Mouse (Mus musculus) myocyte (in vitro differentiated cells): ENCODE results near the gene Sh3pxd2a. TPM values are rescaled to one million over a fixed set of nuclear protein-coding genes. Genes with fewer than 3 reads are reported as not detected.

Experiments used
- H3K27me3 ChIP-seq: one replicate; pipeline ENCODE4 v1.6.1; 2011; ENCODE audit not compliant: control insufficient read depth, insufficient read depth, insufficient read length
- H3K36me3 ChIP-seq: one replicate; pipeline ENCODE4 v1.6.1; 2011; ENCODE audit not compliant: control insufficient read depth, insufficient read depth
- H3K4me2 ChIP-seq: one replicate; pipeline ENCODE4 v1.6.1; 2011; ENCODE audit warnings: low read depth, control low read depth
- H3K4me3 ChIP-seq: one replicate; pipeline ENCODE4 v1.5.1; 2011; ENCODE audit warnings: mild to moderate bottlenecking, control low read depth, moderate library complexity
- H3K79me2 ChIP-seq: one replicate; pipeline ENCODE4 v1.6.1; 2011; ENCODE audit not compliant: control insufficient read depth, insufficient read depth
- H3ac ChIP-seq: one replicate; pipeline ENCODE4 v1.6.1; 2011; ENCODE audit not compliant: control insufficient read depth, insufficient read length
- CEBPB ChIP-seq: IDR thresholded peaks from 2 replicates; pipeline ENCODE4 v1.6.1; 2011; ENCODE audit warnings: mild to moderate bottlenecking, moderate library complexity; ENCODE audit not compliant: poor library complexity, insufficient read depth, severe bottlenecking
- E2F4 ChIP-seq: IDR thresholded peaks from one replicate; pipeline ENCODE4 v1.6.1; 2011; ENCODE audit warnings: mild to moderate bottlenecking, control low read depth, moderate library complexity; ENCODE audit not compliant: insufficient read depth
- MAX ChIP-seq: IDR thresholded peaks from one replicate; pipeline ENCODE4 v1.6.1; 2011; ENCODE audit warnings: low read depth, mild to moderate bottlenecking, control low read depth
- MYOD1 ChIP-seq, 3 experiments: IDR thresholded peaks; one replicate each; pipeline ENCODE4 v1.6.1; 2011; ENCODE audit warnings: control low read depth in 2 of 3, low read depth in 2 of 3, mild to moderate bottlenecking in 2 of 3, moderate library complexity in 1 of 3; ENCODE audit not compliant: insufficient read length in 2 of 3, control insufficient read depth in 1 of 3
- MYOG ChIP-seq, 3 experiments: IDR thresholded peaks; one replicate each; pipeline ENCODE4 v1.6.1; 2011; ENCODE audit warnings: control low read depth in 2 of 3, low read depth in 2 of 3, mild to moderate bottlenecking in 2 of 3; ENCODE audit not compliant: insufficient read length in 2 of 3, control insufficient read depth in 1 of 3, insufficient read depth in 1 of 3
- POLR2A ChIP-seq: IDR thresholded peaks from one replicate; pipeline ENCODE4 v1.6.1; 2011; ENCODE audit warnings: low read depth, mild to moderate bottlenecking, control low read depth, moderate library complexity; ENCODE audit not compliant: insufficient read length
- POLR2AphosphoS2 ChIP-seq: IDR thresholded peaks from one replicate; pipeline ENCODE4 v1.6.1; 2011; ENCODE audit warnings: low read depth, control low read depth; ENCODE audit not compliant: insufficient read length
- REST ChIP-seq: IDR thresholded peaks from one replicate; pipeline ENCODE4 v1.6.1; 2011; ENCODE audit warnings: mild to moderate bottlenecking, control low read depth, moderate library complexity; ENCODE audit not compliant: insufficient read depth, insufficient read length
- SRF ChIP-seq: IDR thresholded peaks from one replicate; pipeline ENCODE4 v1.6.1; 2011; ENCODE audit warnings: low read depth; ENCODE audit not compliant: control insufficient read depth, insufficient read length
- TCF12 ChIP-seq: IDR thresholded peaks from one replicate; pipeline ENCODE4 v1.6.1; 2011; ENCODE audit warnings: mild to moderate bottlenecking, control low read depth; ENCODE audit not compliant: poor library complexity, insufficient read depth, severe bottlenecking
- TCF3 ChIP-seq: IDR thresholded peaks from one replicate; pipeline ENCODE4 v1.6.1; 2011; ENCODE audit warnings: low read depth, control low read depth; ENCODE audit not compliant: insufficient read length
- USF1 ChIP-seq: IDR thresholded peaks from one replicate; pipeline ENCODE4 v1.6.1; 2011; ENCODE audit warnings: low read depth, mild to moderate bottlenecking, control low read depth, moderate library complexity
- polyA plus RNA-seq: library from polyadenylated mRNA; unstranded; fragments of >200 nt; fragmentation: generic; extraction: Trizol; gene quantifications from one replicate; pipeline ENCODE4 v1.2.1, GENCODE M21; 2012; ENCODE audit warnings: missing spikeins

The Sh3pxd2a gene
- polyA plus RNA-seq, 1 experiment = 59.5 TPM

DNA sequence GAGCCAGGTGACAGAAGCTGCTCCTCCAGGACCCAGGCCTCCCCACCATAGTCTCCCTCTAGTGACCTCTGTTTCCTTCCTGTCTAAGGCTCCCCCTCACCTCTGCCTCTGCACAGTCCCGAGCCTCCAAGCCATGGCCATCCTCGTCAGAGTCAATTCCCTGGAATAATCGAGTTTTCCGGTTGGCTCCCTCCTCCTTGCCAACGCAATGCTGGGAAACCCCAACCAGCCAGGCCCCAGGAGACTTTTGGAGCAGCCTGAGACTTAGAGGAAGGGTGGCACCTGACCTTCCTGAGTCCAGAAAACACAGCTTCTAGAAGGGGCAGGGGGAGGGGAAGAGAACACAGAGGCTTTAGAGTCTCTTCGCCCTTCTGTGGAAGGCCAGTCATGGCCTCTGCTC lies 213.3 kb downstream of the Sh3pxd2a start:
- no peak for TF ChIP-seq E2F4
- no peak for TF ChIP-seq SRF
- H3K4me2 ChIP-seq = no peak overlapping the region
- H3K79me2 ChIP-seq = no peaks in the 10 kb centered on the region
- H3K27me3 ChIP-seq = no peaks in the 10 kb centered on the region
- no peak overlapping the region for H3K4me3 ChIP-seq
- no peaks in the 10 kb centered on the region for H3K36me3 ChIP-seq
- no peak overlapping the region for H3ac ChIP-seq

DNA sequence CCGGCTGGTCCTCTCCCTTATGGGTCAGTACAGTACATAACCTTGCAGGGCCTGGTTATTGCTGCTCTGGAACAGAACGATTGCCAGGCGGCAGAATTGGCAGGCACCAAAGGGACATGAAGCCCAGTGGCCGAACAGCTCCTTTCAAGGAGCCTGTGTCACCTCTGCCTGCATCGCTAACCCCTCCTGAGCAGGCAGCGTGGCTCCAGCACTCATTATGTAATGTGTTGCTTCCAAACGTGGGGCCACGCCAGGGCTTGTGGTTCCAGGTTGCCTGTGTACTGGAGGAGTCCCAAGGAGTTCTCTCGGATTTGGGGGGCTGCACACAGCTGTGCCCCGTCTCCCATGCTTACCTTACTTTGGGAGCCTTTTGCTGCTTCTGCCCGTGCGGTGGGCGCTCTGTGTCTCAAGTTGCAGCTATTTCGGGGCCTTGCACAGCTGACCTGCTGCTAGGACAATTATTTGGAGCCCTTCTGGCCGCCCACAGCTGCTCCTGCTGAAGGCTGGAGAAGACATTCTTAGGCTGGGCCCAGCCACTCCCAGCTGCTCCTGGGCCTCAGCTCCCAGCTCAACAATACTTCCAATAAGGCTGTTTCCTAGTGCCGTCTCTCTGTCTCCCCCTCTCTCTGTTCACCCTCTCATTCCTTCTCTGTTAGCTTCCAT lies 215.2 kb downstream of the Sh3pxd2a start:
- Histone ChIP-seq H3K27me3 (no peaks in the 10 kb centered on the region), H3K4me2 (peak overlapping the region; percentile 40), H3ac (no peak overlapping the region), H3K36me3 (no peaks in the 10 kb centered on the region), H3K4me3 (no peak overlapping the region), H3K79me2 (no peaks in the 10 kb centered on the region)
- TF ChIP-seq E2F4 = no peak
- TF ChIP-seq USF1 = no peak
- peak; percentile 91 to 98 (median 97) for TF ChIP-seq MYOG (IDR thresholded peaks at IDR 0.05; ENCODE audit: control insufficient read depth in 1 of 3, insufficient read depth in 1 of 3, insufficient read length in 2 of 3, low read depth in 2 of 3)
- peak; percentile 85 for TF ChIP-seq TCF12
- peak; percentile 82 for TF ChIP-seq TCF3
- no peak for TF ChIP-seq SRF
- TF ChIP-seq MYOD1 (IDR thresholded peaks at IDR 0.05; ENCODE audit: control insufficient read depth in 1 of 3, insufficient read length in 2 of 3, low read depth in 2 of 3) = peak; percentile 84 to 93 (median 92)
- TF ChIP-seq MAX = no peak
- peak; percentile 63 for TF ChIP-seq POLR2AphosphoS2
- TF ChIP-seq POLR2A = no peak
- TF ChIP-seq REST = no peak
- no peak for TF ChIP-seq CEBPB

DNA sequence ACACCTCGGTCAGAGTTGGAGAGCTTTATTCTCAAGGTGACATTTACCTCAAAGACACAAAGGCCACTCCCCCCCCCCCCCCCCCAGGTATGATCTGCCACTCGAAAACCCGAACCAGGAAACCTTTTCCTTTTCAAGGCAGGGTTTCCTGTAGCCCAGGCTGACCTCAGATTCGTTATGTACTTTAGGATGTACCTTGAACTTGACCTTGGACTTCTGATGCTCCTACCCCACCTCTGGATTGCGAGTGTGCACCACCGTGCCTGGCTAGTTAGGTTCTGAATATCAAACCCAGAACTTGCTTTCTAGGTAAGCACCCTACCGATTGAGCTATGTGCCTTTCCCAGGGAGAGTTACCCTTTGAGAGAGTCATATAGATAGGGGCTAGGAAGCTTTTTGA lies 215.9 kb downstream of the Sh3pxd2a start:
- H3K27me3 ChIP-seq = no peaks in the 10 kb centered on the region
- H3K4me2 ChIP-seq = peak overlapping the region; percentile 40
- no peaks in the 10 kb centered on the region for H3K79me2 ChIP-seq
- no peak overlapping the region for H3ac ChIP-seq
- no peak overlapping the region for H3K4me3 ChIP-seq
- TF ChIP-seq CEBPB = no peak
- no peak for TF ChIP-seq SRF
- no peaks in the 10 kb centered on the region for H3K36me3 ChIP-seq

DNA sequence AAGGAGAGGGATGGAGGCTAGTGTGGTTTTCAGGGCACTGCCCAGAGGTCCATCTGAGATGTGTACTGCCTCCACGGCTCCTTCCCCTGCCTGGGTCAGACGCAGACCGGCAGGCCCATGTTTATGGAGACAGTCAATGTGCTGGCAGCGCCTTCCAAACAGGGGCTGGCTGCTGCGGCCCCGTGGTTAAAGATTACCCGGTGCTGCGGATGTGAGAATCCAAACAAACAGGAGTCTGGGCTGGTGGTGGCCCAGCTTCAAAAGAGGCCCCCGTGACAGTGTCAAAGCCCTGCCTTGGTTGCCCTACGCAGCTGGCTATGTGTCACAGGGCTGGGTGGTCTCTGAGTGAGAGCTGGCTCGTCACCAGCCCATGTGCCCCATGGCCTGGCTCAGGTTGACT lies 216.4 kb downstream of the Sh3pxd2a start:
- Histone ChIP-seq H3ac (no peak overlapping the region), H3K36me3 (no peaks in the 10 kb centered on the region), H3K27me3 (no peaks in the 10 kb centered on the region), H3K4me2 (no peak overlapping the region), H3K4me3 (no peak overlapping the region), H3K79me2 (no peaks in the 10 kb centered on the region)
- TF ChIP-seq REST (no peak), POLR2A (no peak), MYOG (IDR thresholded peaks at IDR 0.05; ENCODE audit: control insufficient read depth in 1 of 3, insufficient read depth in 1 of 3, insufficient read length in 2 of 3, low read depth in 2 of 3) (no peak), SRF (no peak), MYOD1 (IDR thresholded peaks at IDR 0.05; ENCODE audit: control insufficient read depth in 1 of 3, insufficient read length in 2 of 3, low read depth in 2 of 3) (no peak), USF1 (no peak), E2F4 (no peak), TCF12 (no peak), POLR2AphosphoS2 (no peak), MAX (no peak), TCF3 (no peak), CEBPB (no peak)

DNA sequence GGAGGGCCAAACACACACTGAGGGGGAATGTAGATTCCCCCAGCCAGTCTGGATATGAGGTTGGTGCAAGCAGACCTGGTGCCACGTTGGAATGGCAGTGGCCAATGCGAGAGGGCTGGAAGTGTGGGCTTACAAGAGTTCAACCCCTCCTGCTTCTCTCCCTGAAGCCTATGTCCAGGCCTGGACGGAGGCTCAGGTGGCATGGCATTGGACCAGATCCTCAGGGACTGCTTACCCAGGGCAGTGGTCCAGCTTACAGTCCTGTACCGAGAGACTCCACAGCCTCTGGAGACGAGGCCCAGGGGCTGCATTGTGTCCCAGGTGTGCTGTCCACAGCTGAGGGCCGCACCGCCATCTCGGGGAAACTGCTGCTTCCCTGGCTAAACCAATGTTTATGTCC lies 218.7 kb downstream of the Sh3pxd2a start:
- H3K4me3 ChIP-seq = no peak overlapping the region
- no peak for TF ChIP-seq SRF

More for the DNA sequence above, 218.7 kb downstream of the Sh3pxd2a start:
- Histone ChIP-seq H3ac (no peak overlapping the region), H3K79me2 (no peaks in the 10 kb centered on the region), H3K27me3 (no peaks in the 10 kb centered on the region), H3K4me2 (no peak overlapping the region), H3K36me3 (peaks cover 4% of the 10 kb centered on the region)
